Mouse (Mus musculus) lung, adult 18-20 months (tissue): ENCODE results near the gene Xiap.
"Not testable (repeated sequence)": the region's sequence is repeated elsewhere in the genome, so short reads cannot be mapped to it uniquely, and the experiment has no call there.

Source experiments
- DNase-seq, 2 experiments: peaks; one replicate each; pipeline ENCODE4 v3.0.0; 2022; ENCODE audit warnings: mixed read lengths in 2 of 2

The Xiap gene

GRCm38 (mm10) chrX:42059282-42060068 is at the start of gene Xiap:
Gene Xiap, plus strand, starts transcription at chrX:42059679.
- DNase-seq: no peak

DNA sequence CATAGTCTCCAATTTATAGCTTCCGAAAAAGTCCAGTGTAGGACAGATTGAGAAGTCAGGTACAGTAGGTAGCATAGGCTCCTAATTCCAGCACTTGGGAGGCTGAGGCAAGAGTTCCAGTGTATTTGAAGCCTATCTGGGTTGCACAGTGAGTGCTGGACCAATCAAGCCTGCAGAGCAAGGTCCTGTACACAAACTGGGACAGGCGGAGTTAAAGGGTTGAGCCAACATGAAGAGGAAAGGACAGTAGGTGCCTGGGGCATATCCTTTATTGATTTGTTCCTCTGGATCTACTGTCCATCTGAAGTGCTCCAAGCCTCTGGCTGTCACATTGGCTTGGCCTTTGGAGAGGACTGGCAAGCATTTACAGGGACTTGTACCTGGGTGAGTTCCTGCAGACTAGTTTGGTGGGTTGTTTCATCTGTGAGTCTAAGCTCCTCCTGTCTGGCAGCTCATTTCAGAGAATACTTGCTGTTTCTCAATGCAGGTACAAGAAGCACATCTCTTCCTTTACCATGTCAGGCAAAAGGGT is 46.7 kb upstream of the Xiap start:
- DNase-seq: no peak

- no peak for DNase-seq
These were observed 45.7 kb upstream of the Xiap start for GRCm38 (mm10) chrX:42013776-42014175.

DNA sequence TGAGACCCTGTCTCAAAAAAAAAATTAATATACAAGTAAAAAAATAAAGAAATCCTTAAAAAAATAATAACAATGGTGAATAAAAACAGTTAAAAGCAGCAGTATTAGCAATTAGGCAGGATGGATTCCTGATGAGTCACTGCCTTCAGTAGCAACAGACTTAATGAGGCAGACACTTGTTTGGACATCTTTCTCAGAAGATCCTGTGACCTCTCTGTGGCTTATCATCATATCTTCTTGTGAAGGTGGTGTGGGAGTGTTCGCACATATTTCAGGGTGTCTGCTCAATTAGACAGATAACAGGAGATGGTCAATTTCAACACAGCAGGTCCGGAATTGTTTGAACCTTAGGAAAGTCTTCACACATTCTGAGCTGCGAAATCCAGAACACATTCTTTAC is 45.0 kb upstream of the Xiap start:
- DNase-seq: no peak

DNA sequence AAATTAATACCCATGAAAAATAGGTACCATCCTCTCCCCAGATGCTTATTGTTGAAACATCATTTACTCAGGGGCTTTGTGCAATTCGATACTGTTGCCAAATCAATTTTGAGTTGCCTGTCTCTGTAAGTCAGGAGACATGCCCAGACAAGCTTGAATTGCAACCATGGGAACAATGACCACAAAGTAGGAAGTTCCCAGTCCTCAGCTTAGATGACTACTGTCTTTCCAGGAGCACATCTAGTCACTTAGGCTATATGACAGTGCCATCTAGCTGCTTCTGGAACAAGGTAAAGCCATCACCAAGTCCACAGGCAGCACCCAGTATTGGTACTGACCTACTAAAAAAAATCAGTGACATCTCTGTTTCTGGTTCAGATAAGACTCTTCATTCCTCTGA is 41.4 kb upstream of the Xiap start:
- DNase-seq: peak; percentile 4 to 15

- DNase-seq: no peak
These were observed 40.0 kb upstream of the Xiap start for GRCm38 (mm10) chrX:42019441-42019840.

DNA sequence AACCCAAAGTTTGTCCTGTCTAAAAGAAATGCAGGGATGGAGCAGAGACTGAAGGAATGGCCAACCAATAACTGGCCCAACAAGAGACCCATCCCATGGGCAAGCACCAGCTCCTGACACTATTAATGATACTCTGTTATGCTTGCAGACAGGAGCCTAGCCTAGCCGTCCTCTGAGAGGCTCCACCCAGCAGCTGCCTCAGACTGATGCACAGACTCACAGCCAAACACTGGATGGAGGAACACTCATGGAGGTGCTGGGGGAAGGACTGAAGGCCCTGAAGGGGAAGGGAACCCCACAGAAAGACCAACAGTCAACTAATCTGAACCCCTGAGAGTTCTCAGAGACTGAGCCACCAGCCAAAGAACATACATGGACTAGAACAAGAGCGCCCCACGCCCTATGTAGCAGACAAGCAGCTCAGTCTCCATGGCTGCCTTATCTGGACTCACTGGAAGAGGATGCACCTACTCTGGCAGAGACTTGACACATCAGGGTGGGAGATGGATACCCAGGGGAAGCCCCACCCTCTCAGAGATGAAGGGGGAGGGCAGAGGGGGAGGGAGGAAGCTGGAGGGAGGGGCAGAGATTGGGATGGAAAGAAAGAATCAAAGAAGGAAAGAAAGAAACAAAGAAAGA is 33.6 kb upstream of the Xiap start:
- not testable (repeated sequence) for DNase-seq

- not testable (repeated sequence) for DNase-seq
These were observed 32.5 kb upstream of the Xiap start for GRCm38 (mm10) chrX:42026981-42027380.

DNA sequence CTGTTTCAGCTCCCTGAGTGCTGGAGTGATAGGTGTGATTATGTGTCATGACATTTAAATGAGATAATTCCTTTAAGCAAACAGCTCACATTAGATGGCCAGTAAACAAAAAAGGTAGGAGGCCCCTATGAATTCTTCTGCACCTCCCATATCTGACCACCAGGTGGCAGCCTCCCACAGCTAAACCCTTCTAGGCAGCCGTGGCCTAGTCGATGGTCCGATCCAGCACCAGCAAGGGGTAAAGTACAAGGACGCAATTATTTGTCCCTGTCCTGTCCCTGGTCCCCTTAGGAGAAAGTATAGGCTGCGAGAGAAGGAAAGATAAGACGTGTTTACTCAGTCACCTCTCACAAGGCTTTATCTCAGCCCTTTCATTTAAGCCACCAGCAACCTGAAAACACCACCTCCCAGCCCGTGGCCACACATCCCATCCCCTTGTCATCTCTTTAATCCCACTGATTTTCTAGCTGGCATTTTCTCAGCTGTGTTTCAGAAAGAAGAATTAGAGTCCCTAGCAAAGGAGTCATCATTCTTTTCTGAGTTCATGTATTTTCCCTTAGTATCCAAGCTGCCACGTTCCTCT is 26.3 kb upstream of the Xiap start:
- peak; percentile 67 to 77 for DNase-seq

DNA sequence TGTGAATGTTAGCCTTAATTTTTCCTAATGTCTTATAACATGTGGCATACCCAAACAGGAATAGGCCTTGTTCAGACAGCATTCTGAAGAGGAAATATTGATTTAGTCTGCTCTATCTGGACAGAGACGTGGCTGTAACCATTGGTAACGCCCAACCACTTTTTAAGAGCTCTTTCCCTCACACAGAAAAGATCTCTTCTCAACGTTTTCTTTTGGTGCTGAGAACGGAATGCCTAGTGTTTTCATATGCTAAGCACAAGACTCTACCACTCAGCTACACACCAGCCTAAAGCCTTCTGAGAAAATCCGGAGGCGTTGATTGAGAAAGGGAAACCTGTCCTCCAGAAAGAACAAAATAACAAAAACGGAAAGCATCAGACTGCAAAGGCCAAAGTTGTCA is 25.6 kb upstream of the Xiap start:
- no peak for DNase-seq

GRCm38 (mm10) chrX:42039481-42039880 is 20.0 kb upstream of the Xiap start:
- DNase-seq: no peak

DNA sequence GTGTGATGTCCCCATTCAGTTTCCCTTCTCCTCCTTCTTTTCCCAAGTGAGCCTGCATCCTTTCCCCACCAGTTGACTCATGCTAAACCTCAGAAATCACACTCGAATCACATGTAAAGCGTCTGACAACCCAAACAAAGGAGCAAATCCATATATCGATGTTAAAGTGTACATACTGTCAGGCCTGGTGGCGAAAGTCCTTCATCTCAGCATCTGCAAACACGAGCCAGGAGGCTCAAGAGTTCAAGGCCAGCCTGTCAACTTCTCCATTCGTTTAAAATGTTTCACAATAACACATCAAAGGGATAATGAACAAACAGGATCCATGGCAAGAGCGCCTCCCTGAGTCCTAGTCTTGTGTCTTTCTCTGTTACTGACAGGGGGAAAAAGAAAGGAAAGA is 14.5 kb upstream of the Xiap start:
- DNase-seq: no peak

DNA sequence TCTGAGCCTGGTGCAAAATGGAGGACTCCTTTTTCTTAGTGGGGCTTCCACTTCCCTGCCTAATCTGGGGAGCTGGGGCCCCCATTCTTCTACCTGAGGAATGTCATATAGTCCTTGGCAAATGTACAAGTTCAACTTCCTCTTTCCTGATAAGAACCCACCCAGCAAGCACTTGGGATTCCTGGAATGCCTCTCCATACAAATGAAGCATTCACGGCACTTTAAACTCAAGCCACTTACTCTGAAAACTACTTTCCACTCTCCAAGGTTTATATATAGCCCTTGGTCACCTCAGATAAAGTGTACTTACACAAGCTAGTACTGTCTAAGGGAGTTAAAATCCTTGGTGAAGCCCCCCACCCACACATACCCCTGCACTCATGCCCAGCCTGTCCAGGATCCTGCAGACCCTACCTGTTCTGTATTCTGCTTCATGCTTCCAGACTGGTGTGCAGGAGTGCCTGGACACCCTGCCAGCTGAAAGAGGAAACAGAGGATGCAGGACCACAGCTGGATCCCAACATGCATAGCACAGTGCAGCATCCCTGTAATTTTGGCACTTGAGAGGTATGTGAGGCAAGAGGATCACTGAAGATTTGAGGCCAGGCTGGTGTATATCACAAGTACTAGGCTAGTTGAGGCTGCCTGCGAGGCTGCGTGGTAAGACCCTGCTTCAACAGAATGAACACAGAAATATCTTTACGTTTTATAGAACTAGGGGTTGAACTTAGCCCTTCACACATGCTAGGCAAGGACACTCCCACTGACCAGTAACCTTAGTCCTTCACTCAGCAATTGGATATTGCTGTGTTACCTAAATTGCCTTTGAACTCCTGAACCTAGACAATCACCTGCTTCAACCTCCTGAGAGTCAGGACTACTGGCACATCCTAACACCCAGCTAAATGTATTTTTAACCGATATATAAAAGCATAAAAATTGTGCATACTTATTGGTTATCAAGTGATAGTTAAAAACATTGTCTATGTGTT is 8.5 kb upstream of the Xiap start:
- peak; percentile 33 to 68 for DNase-seq

DNA sequence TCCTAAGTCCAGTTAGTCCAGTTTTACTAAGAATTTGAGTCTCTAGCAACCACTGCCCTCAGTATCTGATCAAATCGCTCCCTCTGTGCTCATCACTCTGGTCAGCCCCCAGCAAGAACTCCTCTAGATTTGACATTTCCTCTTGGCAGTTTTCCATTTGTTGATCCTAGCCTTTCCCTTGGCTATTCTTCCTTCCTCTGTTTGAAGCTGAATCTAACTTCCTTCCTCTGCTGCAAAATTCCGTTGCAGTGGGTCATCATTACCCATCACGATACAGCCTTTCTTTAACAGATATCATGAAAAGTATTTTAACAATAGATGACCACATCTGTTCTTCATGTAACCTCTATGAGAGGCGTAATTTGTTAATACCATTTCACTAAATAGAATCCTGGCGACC is 2.5 kb upstream of the Xiap start:
- peak in 1 of 2 experiments; percentile 13 for DNase-seq

GRCm38 (mm10) chrX:42057873-42058272 is 1.6 kb upstream of the Xiap start:
- DNase-seq: peak in 1 of 2 experiments; percentile 17

- DNase-seq: no peak
These were observed 4.1 kb downstream of the Xiap start for GRCm38 (mm10) chrX:42063621-42064020.

- no peak for DNase-seq
These were observed 5.6 kb downstream of the Xiap start for GRCm38 (mm10) chrX:42065086-42065485.

- no peak for DNase-seq
These were observed 7.3 kb downstream of the Xiap start for GRCm38 (mm10) chrX:42066771-42067170.

GRCm38 (mm10) chrX:42067791-42068200 is 8.3 kb downstream of the Xiap start:
- peak; percentile 80 to 82 for DNase-seq

- peak; percentile 85 to 89 for DNase-seq
These were observed 8.9 kb downstream of the Xiap start for GRCm38 (mm10) chrX:42068201-42068874.

DNA sequence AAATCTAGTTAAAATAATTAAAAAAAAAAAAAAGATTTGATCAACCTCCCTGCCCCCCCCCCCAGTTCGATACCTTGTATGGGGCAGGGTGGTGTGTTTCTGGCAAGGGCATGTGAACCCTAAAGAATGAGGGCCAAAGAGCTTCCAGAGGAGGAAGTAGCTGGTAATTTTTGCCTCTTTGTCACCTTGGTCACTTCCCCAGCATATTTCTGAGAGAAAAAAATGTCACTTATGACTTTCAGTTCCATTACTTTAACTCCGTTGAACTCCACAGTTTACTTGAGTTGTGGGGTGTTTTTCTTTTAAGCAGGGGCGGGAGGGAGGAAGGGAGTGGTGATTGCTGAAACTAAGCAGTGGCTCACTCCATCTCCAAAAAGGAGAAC is 9.4 kb downstream of the Xiap start:
- DNase-seq: peak in 1 of 2 experiments; percentile 35

DNA sequence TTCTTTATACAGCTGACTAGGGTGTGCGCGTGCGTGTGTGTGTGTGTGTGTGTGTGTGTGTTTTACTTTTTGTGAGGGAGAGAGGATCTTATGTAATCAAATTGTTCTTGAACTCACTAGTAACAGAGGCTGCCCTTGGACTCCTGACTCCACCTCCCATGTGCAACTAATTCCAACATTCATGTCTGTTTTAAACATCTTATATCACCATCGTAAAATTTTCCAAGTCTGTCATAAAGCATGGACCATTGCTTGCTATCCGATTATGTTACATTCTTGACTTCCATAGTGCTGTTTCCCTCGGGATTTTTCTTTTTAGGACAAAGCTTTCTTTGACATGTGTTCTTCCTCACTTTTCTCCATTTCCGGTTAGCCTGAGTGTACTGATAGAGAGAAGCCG is 28.3 kb downstream of the Xiap start:
- no peak for DNase-seq
